Mouse (Mus musculus): ENCODE measurements at regions not wholly inside any gene's neighbourhood (a gene's known extent, or its start where the extent isn't known, plus 50 kb on each side); places are given as distances from the start of the nearest gene placed in this dataset.
A peak's percentile ranks its signal among the peaks of the same experiment; 100 is the strongest.

GRCm38 (mm10) chr16:88412287-88412686 lies 94.5 kb downstream of the Cldn17 start:
- DNase-seq (ENCODE audit: low read depth in 2 of 2, low spot score in 2 of 2): no peak

- DNase-seq (ENCODE audit: low read depth in 2 of 2, low spot score in 2 of 2): no peak
Observed at GRCm38 (mm10) chr16:88408144-88408543, 98.6 kb downstream of the Cldn17 start.

- DNase-seq (ENCODE audit: low read depth in 2 of 2, low spot score in 2 of 2): no peak
Observed at GRCm38 (mm10) chr16:88404331-88404730, 102.4 kb downstream of the Cldn17 start.

GRCm38 (mm10) chr16:88399881-88400280 lies 106.9 kb downstream of the Cldn17 start:
- DNase-seq (ENCODE audit: low read depth in 2 of 2, low spot score in 2 of 2): no peak

GRCm38 (mm10) chr16:88392764-88393163 lies 102.7 kb upstream of the Grik1 start:
- no peak for DNase-seq (ENCODE audit: low read depth in 2 of 2, low spot score in 2 of 2)

GRCm38 (mm10) chr16:88381605-88382279 lies 91.7 kb upstream of the Grik1 start:
- DNase-seq (ENCODE audit: low read depth in 2 of 2, low spot score in 2 of 2): no peak

GRCm38 (mm10) chr16:88375622-88376021 lies 85.6 kb upstream of the Grik1 start:
- no peak for DNase-seq (ENCODE audit: low read depth in 2 of 2, low spot score in 2 of 2)

GRCm38 (mm10) chr16:88374612-88375011 lies 84.5 kb upstream of the Grik1 start:
- no peak for DNase-seq (ENCODE audit: low read depth in 2 of 2, low spot score in 2 of 2)

GRCm38 (mm10) chr16:88372034-88372433 lies 82.0 kb upstream of the Grik1 start:
- DNase-seq (ENCODE audit: low read depth in 2 of 2, low spot score in 2 of 2): peak in 1 of 2 experiments; percentile 6

GRCm38 (mm10) chr16:88368146-88368545 lies 78.1 kb upstream of the Grik1 start:
- no peak for DNase-seq (ENCODE audit: low read depth in 2 of 2, low spot score in 2 of 2)

- DNase-seq (ENCODE audit: low read depth in 2 of 2, low spot score in 2 of 2): no peak
Observed at GRCm38 (mm10) chr16:88367162-88367561, 77.1 kb upstream of the Grik1 start.

- no peak for DNase-seq (ENCODE audit: low read depth in 2 of 2, low spot score in 2 of 2)
Observed at GRCm38 (mm10) chr16:88360081-88360480, 70.0 kb upstream of the Grik1 start.
